Mouse (Mus musculus): ENCODE data around the gene Palm2. TPM values are rescaled to one million over a fixed set of nuclear protein-coding genes. Genes with fewer than 3 reads are reported as not detected.
A peak's percentile ranks its signal among the peaks of the same experiment; 100 is the strongest.
"Not testable (repeated sequence)": the region's sequence is repeated elsewhere in the genome, so short reads cannot be mapped to it uniquely, and the experiment has no call there.

The Palm2 gene
- total RNA-seq (2012; rRNA removed), result 1.8 and 2.2 TPM in 2 replicates

- no peak within 1 kb of the TSS for H3K27ac ChIP-seq (ENCODE audit: insufficient read depth, low read depth, low read length, poor library complexity, severe bottlenecking)
Measured at GRCm38 (mm10) chr4:57433941-57434704, at the start of gene Palm2. TSS of gene Palm2 (plus strand) at chr4:57434247.

GRCm38 (mm10) chr4:57384355-57384754 is 49.7 kb upstream of the Palm2 start:
- H3K9me3 ChIP-seq (ENCODE audit: control insufficient read depth, insufficient read depth, low read depth, low read length), result no peaks in the 10 kb centered on the region
- H3K27ac ChIP-seq (ENCODE audit: insufficient read depth, low read depth, low read length, poor library complexity, severe bottlenecking), result no peak overlapping the region
- H3K4me3 ChIP-seq (ENCODE audit: insufficient read depth in 1 of 2, low read depth in 1 of 2, low read length in 2 of 2, poor library complexity in 1 of 2, severe bottlenecking in 1 of 2), result no peak overlapping the region
- TF ChIP-seq ZNF384 (IDR thresholded peaks at IDR 0.05; ENCODE audit: low read depth, low read length) (no peak), MAFK (IDR thresholded peaks at IDR 0.05; ENCODE audit: insufficient read depth, low read depth, low read length) (no peak), ZC3H11A (IDR thresholded peaks at IDR 0.05; ENCODE audit: borderline replicate concordance, low read depth, low read length) (no peak), CHD2 (IDR thresholded peaks at IDR 0.05; ENCODE audit: low read depth, low read length) (no peak), HCFC1 (IDR thresholded peaks at IDR 0.05; ENCODE audit: borderline replicate concordance, insufficient read depth, low read length) (no peak)
- in situ Hi-C loops (cut with MboI; ENCODE audit: low sequenced_read_pairs in 2 of 2, unreplicated experiment in 2 of 2), result no loop called here
- H3K4me1 ChIP-seq (ENCODE audit: control insufficient read depth in 2 of 2, insufficient read depth in 2 of 2, low read length in 2 of 2, poor library complexity in 1 of 2), result no peaks in the 10 kb centered on the region
- peak; percentile 28 for DNase-seq (ENCODE audit: low read depth, low spot score)
- H3K9ac ChIP-seq (ENCODE audit: insufficient read depth, low read depth, low read length, poor library complexity, severe bottlenecking), result no peak overlapping the region
- no peaks in the 10 kb centered on the region for H3K36me3 ChIP-seq (ENCODE audit: control insufficient read depth, insufficient read depth, low read length, poor library complexity, severe bottlenecking)

More at GRCm38 (mm10) chr4:57433941-57434704, at the start of gene Palm2:
- H3K9ac ChIP-seq (ENCODE audit: insufficient read depth, low read depth, low read length, poor library complexity, severe bottlenecking), result peak within 1 kb of the TSS; percentile 15
- peak within 1 kb of the TSS; percentile 63 to 65 for H3K4me3 ChIP-seq (ENCODE audit: insufficient read depth in 1 of 2, low read depth in 1 of 2, low read length in 2 of 2, poor library complexity in 1 of 2, severe bottlenecking in 1 of 2)
- DNase-seq (ENCODE audit: low read depth, low spot score), result no peak
- TF ChIP-seq CHD2 (IDR thresholded peaks at IDR 0.05; ENCODE audit: low read depth, low read length) (no peak), ZC3H11A (IDR thresholded peaks at IDR 0.05; ENCODE audit: borderline replicate concordance, low read depth, low read length) (no peak), ZNF384 (IDR thresholded peaks at IDR 0.05; ENCODE audit: low read depth, low read length) (no peak), MAFK (IDR thresholded peaks at IDR 0.05; ENCODE audit: insufficient read depth, low read depth, low read length) (no peak), HCFC1 (IDR thresholded peaks at IDR 0.05; ENCODE audit: borderline replicate concordance, insufficient read depth, low read length) (no peak)
- peaks cover 0 to 9% of the 10 kb centered on the region in 2 experiments; a peak in 2 of 4 replicates for H3K4me1 ChIP-seq (ENCODE audit: control insufficient read depth in 2 of 2, insufficient read depth in 2 of 2, low read length in 2 of 2, poor library complexity in 1 of 2)
- no peaks in the 10 kb centered on the region for H3K36me3 ChIP-seq (ENCODE audit: control insufficient read depth, insufficient read depth, low read length, poor library complexity, severe bottlenecking)
- H3K9me3 ChIP-seq (ENCODE audit: control insufficient read depth, insufficient read depth, low read depth, low read length), result no peaks in the 10 kb centered on the region
- in situ Hi-C loops (cut with MboI; ENCODE audit: low sequenced_read_pairs in 2 of 2, unreplicated experiment in 2 of 2), result no loop called here

- no peak overlapping the region for H3K27ac ChIP-seq (ENCODE audit: insufficient read depth, low read depth, low read length, poor library complexity, severe bottlenecking)
- no peaks in the 10 kb centered on the region for H3K9me3 ChIP-seq (ENCODE audit: control insufficient read depth, insufficient read depth, low read depth, low read length)
- no peak for TF ChIP-seq HCFC1 (IDR thresholded peaks at IDR 0.05; ENCODE audit: borderline replicate concordance, insufficient read depth, low read length)
- no peak for TF ChIP-seq MAFK (IDR thresholded peaks at IDR 0.05; ENCODE audit: insufficient read depth, low read depth, low read length)
- TF ChIP-seq CHD2 (IDR thresholded peaks at IDR 0.05; ENCODE audit: low read depth, low read length), result no peak
- no peak for TF ChIP-seq ZC3H11A (IDR thresholded peaks at IDR 0.05; ENCODE audit: borderline replicate concordance, low read depth, low read length)
- in situ Hi-C loops (cut with MboI; ENCODE audit: low sequenced_read_pairs in 2 of 2, unreplicated experiment in 2 of 2), result no loop called here
- H3K4me1 ChIP-seq (ENCODE audit: control insufficient read depth in 2 of 2, insufficient read depth in 2 of 2, low read length in 2 of 2, poor library complexity in 1 of 2), result no peaks in the 10 kb centered on the region
- H3K9ac ChIP-seq (ENCODE audit: insufficient read depth, low read depth, low read length, poor library complexity, severe bottlenecking), result no peak overlapping the region
- H3K4me3 ChIP-seq (ENCODE audit: insufficient read depth in 1 of 2, low read depth in 1 of 2, low read length in 2 of 2, poor library complexity in 1 of 2, severe bottlenecking in 1 of 2), result no peak overlapping the region
- H3K36me3 ChIP-seq (ENCODE audit: control insufficient read depth, insufficient read depth, low read length, poor library complexity, severe bottlenecking), result no peaks in the 10 kb centered on the region
- no peak for DNase-seq (ENCODE audit: low read depth, low spot score)
Measured at GRCm38 (mm10) chr4:57391103-57391502, 42.9 kb upstream of the Palm2 start.

GRCm38 (mm10) chr4:57396414-57396813 is 37.6 kb upstream of the Palm2 start:
- Histone ChIP-seq H3K36me3 (ENCODE audit: control insufficient read depth, insufficient read depth, low read length, poor library complexity, severe bottlenecking) (no peaks in the 10 kb centered on the region), H3K27ac (ENCODE audit: insufficient read depth, low read depth, low read length, poor library complexity, severe bottlenecking) (no peak overlapping the region), H3K9me3 (ENCODE audit: control insufficient read depth, insufficient read depth, low read depth, low read length) (no peaks in the 10 kb centered on the region), H3K4me1 (ENCODE audit: control insufficient read depth in 2 of 2, insufficient read depth in 2 of 2, low read length in 2 of 2, poor library complexity in 1 of 2) (no peaks in the 10 kb centered on the region), H3K4me3 (ENCODE audit: insufficient read depth in 1 of 2, low read depth in 1 of 2, low read length in 2 of 2, poor library complexity in 1 of 2, severe bottlenecking in 1 of 2) (no peak overlapping the region), H3K9ac (ENCODE audit: insufficient read depth, low read depth, low read length, poor library complexity, severe bottlenecking) (no peak overlapping the region)
- in situ Hi-C loops (cut with MboI; ENCODE audit: low sequenced_read_pairs in 2 of 2, unreplicated experiment in 2 of 2), result no loop called here
- TF ChIP-seq ZNF384 (IDR thresholded peaks at IDR 0.05; ENCODE audit: low read depth, low read length), result no peak
- no peak for TF ChIP-seq CHD2 (IDR thresholded peaks at IDR 0.05; ENCODE audit: low read depth, low read length)
- TF ChIP-seq ZC3H11A (IDR thresholded peaks at IDR 0.05; ENCODE audit: borderline replicate concordance, low read depth, low read length), result no peak
- no peak for TF ChIP-seq HCFC1 (IDR thresholded peaks at IDR 0.05; ENCODE audit: borderline replicate concordance, insufficient read depth, low read length)
- TF ChIP-seq MAFK (IDR thresholded peaks at IDR 0.05; ENCODE audit: insufficient read depth, low read depth, low read length), result no peak
- DNase-seq (ENCODE audit: low read depth, low spot score), result no peak

GRCm38 (mm10) chr4:57412385-57412784 is 21.7 kb upstream of the Palm2 start:
- DNase-seq (ENCODE audit: low read depth, low spot score); H3K9me3 ChIP-seq (ENCODE audit: control insufficient read depth, insufficient read depth, low read depth, low read length); in situ Hi-C loops (cut with MboI; ENCODE audit: low sequenced_read_pairs in 2 of 2, unreplicated experiment in 2 of 2); H3K27ac ChIP-seq (ENCODE audit: insufficient read depth, low read depth, low read length, poor library complexity, severe bottlenecking); H3K4me3 ChIP-seq (ENCODE audit: insufficient read depth in 1 of 2, low read depth in 1 of 2, low read length in 2 of 2, poor library complexity in 1 of 2, severe bottlenecking in 1 of 2); H3K9ac ChIP-seq (ENCODE audit: insufficient read depth, low read depth, low read length, poor library complexity, severe bottlenecking); H3K36me3 ChIP-seq (ENCODE audit: control insufficient read depth, insufficient read depth, low read length, poor library complexity, severe bottlenecking): not testable (repeated sequence)
- H3K4me1 ChIP-seq (ENCODE audit: control insufficient read depth in 2 of 2, insufficient read depth in 2 of 2, low read length in 2 of 2, poor library complexity in 1 of 2), result peaks cover 0 to 10% of the 10 kb centered on the region in 2 experiments; a peak in 1 of 4 replicates
